Mouse (Mus musculus) gastrocnemius, postnatal 10 days (tissue): ENCODE results near the gene Sf1. TPM values are rescaled to one million over a fixed set of nuclear protein-coding genes. Genes with fewer than 3 reads are reported as not detected.

Experiments
- DNase-seq: peaks from one replicate; pipeline ENCODE4 v3.0.0; 2021; ENCODE audit warnings: mixed read lengths
- long read RNA-seq, 2 experiments: library from polyadenylated mRNA; stranded (forward); transcript quantifications; one replicate each; pipeline ENCODE4 v2.0.0; 2021
- total RNA-seq, 2 experiments: library from RNA; stranded (reverse); gene quantifications; 2 replicates each; pipeline ENCODE4 v1.2.3; 2021

Gene Sf1
- total RNA-seq, result 100 to 1,000 TPM in 1 of 2 experiments, 10 to 100 TPM in 1; 88.6 to 123 TPM
- long read RNA-seq, experiment 1, full-length matches to known transcripts, result 25 of 51 reads
- long read RNA-seq, experiment 1, partial matches to known transcripts, result 5 of 51 reads
- long read RNA-seq, experiment 1, other reads (novel, unspliced or antisense), result 21 of 51 reads
- long read RNA-seq, experiment 2, full-length matches to known transcripts, result 13 of 27 reads
- long read RNA-seq, experiment 2, partial matches to known transcripts, result 3 of 27 reads
- long read RNA-seq, experiment 2, other reads (novel, unspliced or antisense), result 11 of 27 reads

DNA sequence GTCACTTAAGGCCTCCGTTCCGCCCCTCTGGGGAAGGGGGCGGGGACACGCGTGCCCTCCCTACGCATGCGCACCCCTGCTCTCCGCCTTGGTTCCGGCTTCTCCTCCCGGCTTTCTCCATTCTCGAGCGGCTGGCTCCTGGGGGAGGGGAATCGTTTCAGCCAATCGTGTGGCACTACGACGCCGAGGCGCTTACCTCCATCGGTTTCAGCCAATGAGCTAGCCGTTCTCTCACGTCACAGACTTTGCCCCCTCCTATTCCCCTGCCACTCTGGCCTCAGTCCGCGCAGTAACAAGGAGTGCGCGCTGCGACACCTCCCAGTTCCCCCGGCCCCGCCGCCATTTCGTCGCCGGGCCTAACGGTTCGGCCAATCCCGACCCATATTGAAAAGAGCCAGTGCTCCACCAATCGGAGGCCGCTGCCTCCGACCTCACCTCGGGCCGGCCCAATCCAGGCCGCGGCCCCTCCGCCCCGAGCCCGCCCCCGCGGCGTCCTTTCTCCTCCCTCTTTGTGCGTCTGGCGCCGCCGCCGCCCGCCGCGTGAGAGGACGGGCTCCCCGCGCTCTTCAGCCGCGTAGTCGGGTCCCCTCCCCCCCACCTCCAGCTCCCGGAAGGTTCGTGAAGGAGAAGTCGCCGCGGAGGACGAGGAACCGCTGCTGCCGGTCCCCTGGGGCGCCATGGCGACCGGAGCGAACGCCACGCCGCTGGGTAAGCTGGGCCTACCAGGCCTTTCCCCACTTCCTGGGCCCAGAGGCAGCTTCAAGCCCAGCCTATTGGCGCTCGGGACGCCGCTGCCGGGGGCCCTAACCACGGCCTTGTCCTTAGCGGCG, at the start of gene Sf1:
TSS of gene Sf1 (plus strand) at position 280 of the 830 bp plus-strand sequence.
- peak; percentile 99 for DNase-seq

DNA sequence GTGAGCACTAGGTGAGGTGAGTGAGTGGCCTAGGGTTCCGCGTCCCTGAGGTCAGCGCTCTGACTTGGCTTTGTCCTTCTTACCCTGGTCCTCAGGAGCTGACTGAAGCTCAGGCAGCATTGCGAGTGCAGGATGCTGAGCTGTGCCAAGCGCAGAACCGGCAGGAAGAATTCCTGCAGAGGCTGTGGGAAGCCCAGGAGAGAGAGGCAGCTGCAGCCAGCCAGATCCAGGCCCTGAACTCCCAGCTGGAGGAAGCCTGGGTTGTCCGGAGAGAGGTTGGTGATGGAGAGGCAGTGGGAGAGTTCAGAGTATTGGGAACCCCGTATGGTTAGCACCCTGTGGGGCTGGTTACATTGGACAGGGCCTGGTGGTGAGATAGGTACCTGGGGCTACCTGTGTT, 49.7 kb upstream of the Sf1 start:
- DNase-seq, result no peak

DNA sequence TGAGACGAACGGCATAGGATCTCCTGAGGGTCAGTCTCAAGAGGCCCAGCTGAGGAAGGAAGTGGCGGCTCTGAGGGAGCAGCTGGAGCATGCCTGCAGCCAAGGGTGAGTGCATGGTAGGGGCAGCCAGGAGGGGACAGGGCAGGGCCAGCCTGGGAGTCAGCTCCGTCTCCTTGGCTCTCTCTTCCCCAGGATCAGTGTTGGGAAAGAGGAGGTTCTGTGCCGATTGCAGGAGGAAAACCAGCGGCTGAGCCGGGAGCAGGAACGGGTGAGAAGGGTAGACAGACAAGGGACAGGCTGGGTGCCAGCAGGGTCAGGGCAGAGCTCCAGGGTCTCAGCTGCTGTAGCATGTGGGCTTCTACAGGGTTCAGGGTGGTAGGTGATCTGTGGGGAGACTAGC, 49.0 kb upstream of the Sf1 start:
- no peak for DNase-seq

DNA sequence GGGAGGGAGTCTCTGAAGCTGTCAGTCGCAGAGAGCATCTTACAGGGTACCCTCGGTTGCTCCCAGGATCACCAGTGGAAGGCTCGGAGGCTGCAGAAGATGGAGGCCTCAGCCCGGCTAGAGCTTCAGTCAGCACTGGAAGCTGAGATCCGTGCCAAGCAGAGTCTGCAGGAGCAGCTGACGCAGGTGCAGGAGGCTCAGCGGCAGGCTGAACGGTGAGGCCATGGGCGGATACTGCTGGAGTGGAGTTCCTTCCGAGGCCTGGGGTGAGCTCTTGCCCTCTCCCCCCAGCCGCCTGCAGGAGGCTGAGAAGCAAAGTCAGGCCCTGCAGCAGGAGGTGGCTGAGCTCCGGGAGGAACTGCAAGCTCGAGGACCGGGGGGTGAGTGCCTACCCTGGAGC, 47.9 kb upstream of the Sf1 start:
- DNase-seq, result no peak

DNA sequence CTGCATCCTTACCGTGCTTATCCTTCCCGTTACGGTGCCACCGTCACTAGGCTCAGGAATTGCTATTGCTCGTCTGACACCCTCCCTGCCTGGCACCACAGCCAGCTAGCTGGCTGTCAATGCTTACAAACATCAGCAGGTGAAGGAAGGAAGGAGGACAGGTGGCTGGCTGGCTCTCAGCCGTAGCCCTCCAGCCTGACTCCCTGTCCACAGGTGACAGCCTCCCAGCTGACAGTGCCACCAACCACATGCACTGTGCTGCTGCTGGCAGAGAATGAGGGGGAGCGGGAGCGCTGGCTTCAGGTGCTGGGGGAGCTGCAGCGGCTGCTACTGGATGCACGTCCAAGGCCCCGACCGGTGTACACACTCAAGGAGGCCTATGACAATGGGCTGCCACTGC, 45.3 kb upstream of the Sf1 start:
- DNase-seq, result no peak

- DNase-seq, result no peak
Observed at GRCm38 (mm10) chr19:6321358-6321757, 42.1 kb upstream of the Sf1 start.

DNA sequence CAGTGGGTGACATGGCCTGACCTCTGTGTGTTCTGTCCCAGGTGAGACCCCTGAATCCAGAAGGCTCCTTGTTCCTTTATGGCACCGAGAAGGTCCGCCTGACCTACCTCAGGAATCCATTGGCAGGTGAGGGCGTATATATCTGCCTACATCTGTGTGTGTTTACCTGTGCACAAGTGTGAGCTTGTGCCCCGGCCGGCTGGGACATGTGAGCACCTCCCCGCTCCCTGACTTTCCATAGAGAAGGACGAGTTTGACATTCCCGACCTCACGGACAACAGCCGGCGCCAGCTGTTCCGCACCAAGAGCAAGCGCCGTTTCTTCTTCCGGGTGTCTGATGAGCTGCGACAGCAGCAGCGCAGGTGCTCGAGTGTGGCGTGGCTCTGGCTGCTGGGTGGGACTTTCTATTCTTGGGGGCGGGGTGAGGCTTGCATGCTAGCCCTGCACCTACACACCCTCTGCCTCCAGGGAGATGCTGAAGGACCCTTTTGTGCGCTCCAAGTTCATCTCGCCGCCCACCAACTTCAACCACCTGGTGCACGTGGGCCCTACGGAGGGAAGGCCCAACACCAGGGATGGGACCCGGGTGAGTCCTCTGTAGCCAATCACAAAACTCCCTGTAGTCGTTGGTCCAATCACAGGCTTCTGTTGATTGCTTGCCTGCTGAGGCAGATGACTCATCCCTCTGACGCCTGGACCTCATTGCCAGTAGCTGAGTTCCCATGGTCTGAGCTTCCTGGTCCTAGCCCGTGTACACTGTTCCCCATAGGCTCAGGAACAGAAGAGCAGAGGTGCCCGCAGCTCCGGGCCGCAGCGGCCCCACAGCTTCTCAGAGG, 41.5 kb upstream of the Sf1 start:
- no peak for DNase-seq

DNA sequence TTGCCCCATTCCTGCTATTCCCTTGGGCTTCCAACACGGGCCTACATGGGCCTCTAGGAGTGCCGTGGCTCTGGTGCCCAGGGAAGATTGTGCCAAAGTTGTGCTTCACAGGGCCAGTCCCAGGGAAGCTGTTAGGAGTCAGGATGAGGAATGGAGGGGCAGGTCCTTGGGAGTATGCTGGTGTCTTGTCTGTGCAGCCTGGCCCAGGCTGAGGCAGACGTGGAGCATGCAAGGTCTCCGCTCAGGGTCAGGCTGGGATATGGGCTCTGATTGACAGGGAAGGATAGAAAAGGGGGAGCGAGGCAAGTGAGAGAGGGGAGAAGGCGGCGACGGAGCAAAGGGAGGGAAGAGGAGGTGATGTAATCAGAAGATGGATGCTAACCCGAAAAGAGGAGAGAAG, 38.7 kb upstream of the Sf1 start:
- no peak for DNase-seq

DNA sequence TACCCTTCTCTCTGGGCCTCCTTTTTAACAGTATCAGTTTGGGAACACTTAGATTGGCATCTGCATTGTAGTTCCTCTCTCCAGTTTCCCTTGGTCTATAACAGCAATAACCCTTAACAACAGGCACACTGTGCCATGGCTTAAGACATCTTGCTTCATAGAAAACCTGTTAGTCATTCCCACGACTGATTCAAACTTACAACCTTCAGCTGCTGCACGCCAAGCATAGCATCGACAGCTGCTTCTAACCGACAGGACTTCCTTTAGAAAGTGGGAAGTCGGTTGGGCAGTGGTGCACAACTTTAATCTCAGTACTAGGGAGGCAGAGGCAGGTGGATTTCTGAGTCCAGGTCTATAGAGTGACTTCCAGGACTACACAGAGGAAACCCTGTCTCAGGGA, 32.3 kb upstream of the Sf1 start:
- DNase-seq, result no peak

DNA sequence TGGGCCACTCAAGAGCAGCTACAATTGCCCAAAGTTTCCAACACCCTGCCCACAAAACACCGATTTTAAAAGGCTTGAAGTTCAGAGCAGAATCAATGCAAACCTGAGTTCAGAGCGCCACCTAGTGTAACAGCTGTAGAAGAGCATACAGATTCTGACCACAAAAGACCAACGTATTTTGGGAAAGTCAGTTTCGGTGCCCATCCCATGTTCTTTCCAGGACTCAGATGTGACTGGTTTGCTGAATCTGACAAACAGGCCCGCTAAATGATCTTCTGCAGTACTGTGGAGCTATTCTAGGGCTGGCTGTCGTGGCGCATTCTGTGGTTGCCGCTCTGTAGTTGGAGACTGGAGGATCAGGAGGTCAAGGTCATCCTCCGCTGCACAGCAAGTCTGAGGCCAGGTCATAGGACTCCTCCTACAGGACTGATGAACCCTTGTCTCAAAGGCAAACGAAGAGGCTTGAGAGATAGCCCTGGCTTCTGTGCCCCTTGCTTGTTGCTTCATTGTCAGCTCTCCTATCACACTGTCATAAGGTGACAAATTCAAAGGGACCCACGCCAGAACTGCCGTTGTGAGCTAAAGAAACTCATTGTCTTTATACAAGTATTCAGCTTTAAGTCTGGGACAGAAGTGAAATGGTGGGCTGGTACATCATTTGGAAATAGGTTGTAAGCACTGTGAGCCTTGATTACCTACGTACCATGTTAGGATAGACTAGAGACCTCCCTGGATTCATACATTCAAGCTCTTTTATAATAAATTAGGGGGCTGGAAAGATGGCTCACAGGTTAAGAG, 31.6 kb upstream of the Sf1 start:
- DNase-seq, result peak; percentile 60

- no peak for DNase-seq
Observed at GRCm38 (mm10) chr19:6333761-6334595, 29.5 kb upstream of the Sf1 start.

DNA sequence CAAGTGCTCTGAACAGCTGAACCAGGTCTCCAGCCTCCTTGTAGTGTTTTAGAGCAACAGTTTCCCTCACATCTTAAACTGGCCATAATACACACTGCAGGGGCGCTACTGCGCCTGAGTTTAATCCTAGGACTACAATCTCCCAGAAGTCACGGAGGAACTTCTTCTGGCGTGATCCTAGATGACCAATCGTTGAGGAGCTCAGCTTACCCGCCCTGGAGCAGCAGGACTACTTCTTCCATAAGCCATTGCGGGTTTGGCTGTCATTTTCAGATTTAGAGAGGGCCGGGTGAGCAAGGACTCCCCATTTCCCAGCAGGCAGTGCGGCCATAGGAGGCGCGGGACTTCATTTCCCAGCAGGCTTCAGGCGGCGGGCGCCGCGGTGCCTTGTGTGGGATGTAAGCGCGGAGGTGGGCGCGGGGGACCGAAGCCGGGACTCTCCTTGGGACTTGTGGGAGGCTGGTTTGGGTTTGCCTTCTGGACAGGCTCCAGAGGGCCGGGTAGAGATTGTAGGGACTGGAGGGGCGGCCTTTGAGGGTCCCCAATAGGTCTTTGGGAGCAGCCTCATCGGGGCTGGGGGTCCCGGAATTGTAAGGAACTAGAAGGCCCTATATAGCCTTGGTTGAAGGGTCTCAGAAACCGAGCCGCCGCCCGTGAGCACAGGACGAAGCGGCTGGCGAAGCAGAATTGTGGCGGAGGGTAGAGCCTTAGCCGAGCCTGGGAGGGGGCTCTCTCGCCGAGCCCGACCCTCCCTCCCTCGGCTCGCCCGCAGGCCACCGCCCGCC, 28.6 kb upstream of the Sf1 start, which contains the start of gene Men1:
TSS of gene Men1 (plus strand) at position 307 of the 785 bp plus-strand sequence.
- DNase-seq, result peak; percentile 83

DNA sequence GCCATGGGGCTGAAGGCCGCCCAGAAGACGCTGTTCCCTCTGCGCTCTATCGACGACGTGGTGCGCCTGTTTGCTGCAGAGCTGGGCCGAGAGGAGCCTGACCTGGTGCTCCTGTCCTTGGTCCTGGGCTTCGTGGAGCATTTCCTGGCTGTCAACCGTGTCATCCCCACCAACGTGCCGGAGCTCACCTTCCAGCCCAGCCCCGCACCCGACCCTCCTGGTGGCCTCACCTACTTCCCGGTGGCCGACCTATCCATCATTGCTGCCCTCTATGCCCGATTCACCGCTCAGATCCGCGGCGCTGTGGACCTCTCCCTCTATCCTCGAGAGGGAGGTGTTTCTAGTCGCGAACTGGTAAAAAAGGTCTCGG, 28.0 kb upstream of the Sf1 start:
- DNase-seq, result no peak

DNA sequence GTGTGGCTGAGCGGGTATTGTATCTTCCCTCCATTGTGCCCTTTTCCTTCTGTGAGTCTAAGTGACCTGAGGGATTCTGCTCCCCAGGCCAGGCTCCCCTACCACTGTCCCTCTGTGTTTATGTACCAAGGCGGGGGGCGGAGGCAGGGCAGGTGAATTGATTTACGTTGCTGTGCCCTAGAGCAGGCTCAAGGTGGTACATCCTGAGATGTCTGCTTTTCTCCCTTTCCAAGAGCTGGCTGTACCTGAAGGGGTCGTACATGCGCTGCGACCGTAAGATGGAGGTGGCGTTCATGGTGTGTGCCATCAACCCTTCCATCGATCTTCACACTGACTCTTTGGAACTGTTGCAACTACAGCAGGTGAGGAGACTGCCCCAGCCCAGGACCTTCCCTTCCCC, 26.6 kb upstream of the Sf1 start:
- peak; percentile 4 for DNase-seq

DNA sequence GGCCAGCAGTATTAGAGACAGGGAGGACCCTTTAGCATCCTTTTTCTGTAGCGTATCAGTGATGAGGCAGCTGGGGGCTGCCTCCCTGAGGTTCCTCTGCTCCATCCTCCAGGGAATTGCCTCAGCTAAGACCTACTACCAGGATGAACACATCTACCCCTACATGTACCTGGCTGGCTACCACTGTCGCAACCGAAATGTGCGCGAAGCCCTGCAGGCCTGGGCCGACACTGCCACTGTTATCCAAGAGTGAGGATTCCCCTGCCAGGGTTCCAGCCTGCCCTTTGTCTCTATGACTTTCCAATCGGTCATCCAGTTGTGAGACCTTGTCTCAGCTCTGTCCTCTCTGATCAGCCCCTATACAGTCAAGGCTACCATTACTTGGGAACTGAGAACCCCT, 25.3 kb upstream of the Sf1 start:
- DNase-seq, result no peak

DNA sequence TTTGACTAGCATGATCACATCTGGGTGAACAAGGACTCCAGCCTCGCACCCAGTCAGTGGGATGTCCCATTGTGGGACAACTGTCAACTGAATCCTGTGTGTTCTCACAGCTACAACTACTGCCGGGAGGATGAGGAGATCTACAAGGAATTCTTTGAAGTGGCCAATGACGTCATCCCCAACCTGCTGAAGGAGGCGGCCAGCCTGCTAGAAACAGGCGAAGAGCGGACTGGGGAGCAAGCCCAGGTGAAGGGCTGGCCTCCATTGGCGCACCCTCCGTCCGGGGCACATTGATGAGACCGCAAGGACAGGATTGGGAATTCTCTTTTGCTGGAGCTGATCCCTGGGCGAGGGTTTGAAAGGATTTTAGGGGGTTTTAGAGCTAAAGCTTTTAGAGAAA, 24.8 kb upstream of the Sf1 start:
- no peak for DNase-seq

- no peak for DNase-seq
Observed at GRCm38 (mm10) chr19:6339191-6339590, 24.3 kb upstream of the Sf1 start.

DNA sequence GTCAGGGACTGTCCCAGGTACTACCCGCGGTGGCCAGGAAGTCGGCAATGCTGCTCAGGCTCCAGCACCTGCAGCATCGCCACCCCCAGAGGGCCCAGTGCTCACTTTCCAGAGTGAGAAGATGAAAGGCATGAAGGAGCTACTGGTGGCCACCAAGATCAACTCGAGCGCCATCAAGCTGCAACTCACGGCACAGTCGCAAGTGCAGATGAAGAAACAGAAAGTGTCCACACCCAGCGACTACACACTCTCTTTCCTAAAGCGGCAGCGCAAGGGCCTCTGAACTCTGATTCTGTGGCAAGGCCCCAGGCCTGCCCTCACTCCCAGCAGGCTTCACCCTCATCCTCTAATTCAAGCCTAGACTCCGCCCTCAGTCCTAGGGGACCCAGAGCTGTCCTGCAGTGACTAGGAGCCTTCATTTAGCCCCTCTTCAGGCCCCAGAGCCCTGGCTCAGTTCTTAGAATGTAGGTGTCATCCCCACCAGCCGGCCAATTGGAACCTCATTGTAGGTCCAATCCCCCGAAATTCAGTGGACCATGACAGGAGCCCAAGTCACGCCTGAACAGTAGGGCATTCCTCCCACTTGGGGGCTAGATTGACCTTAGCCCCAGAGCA, 23.5 kb upstream of the Sf1 start:
- no peak for DNase-seq

GRCm38 (mm10) chr19:6340524-6341452, 22.7 kb upstream of the Sf1 start, which contains the start of gene Map4k2:
Gene Map4k2 (plus strand): TSS chr19:6341135.
- DNase-seq, result peak; percentile 87
